Mouse (Mus musculus) kidney, postnatal 4 days (tissue): Measurements from ENCODE around the gene Gatc.
A peak's percentile ranks its signal among the peaks of the same experiment; 100 is the strongest.
"Not testable (repeated sequence)": the region's sequence is repeated elsewhere in the genome, so short reads cannot be mapped to it uniquely, and the experiment has no call there.

Source experiments
- DNase-seq, 2 experiments: peaks; one replicate each; pipeline ENCODE4 v3.0.0; 2021; ENCODE audit warnings: mixed read lengths in 2 of 2

Gene Gatc

GRCm38 (mm10) chr5:115340577-115341313 lies at the start of gene Gatc, which contains the start of gene Triap1:
Gene Gatc, minus strand, starts transcription at chr5:115341178.
Gene Triap1, plus strand, starts transcription at chr5:115341225.
- DNase-seq: peak; percentile 93 to 95

DNA sequence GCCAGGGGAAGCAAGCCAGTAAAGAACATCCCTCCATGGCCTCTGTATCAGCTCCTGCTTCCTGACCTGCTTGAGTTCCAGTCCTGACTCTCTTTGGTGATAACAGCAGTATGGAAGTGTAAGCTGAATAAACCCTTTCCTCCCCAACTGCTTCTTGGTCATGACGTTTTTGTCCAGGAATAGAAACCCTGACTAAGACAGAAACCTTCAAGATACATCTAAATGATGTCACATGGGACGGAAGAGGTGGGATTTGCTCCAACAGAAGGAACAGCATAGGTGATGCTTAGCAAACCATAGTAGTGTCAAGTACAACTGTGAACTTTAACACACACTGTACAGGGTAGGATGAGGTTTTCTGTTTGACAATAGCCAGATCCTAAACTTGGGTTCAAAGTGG lies 37.9 kb upstream of the Gatc start:
- DNase-seq: not testable (repeated sequence)

DNA sequence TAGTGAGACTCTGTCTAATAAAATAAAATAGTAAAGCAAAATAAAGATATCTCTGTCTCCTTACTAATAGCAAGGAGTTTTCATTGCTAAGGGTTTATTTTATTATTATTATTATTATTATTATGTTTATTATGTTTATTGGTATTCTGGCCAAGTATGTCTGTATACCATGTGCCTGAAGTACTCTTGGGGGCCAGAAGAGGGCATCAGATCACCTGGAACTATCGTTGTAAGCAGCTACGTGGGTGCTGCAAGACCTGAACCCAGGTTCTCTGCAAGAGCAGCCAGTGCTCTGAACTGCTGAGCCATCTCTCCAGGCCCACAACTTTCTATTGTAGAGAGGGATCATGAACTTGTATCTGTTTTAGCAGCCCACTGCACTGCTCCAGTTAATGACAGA lies 34.5 kb upstream of the Gatc start:
- no peak for DNase-seq

- DNase-seq: no peak
Observed at GRCm38 (mm10) chr5:115374204-115374820, 33.3 kb upstream of the Gatc start.

DNA sequence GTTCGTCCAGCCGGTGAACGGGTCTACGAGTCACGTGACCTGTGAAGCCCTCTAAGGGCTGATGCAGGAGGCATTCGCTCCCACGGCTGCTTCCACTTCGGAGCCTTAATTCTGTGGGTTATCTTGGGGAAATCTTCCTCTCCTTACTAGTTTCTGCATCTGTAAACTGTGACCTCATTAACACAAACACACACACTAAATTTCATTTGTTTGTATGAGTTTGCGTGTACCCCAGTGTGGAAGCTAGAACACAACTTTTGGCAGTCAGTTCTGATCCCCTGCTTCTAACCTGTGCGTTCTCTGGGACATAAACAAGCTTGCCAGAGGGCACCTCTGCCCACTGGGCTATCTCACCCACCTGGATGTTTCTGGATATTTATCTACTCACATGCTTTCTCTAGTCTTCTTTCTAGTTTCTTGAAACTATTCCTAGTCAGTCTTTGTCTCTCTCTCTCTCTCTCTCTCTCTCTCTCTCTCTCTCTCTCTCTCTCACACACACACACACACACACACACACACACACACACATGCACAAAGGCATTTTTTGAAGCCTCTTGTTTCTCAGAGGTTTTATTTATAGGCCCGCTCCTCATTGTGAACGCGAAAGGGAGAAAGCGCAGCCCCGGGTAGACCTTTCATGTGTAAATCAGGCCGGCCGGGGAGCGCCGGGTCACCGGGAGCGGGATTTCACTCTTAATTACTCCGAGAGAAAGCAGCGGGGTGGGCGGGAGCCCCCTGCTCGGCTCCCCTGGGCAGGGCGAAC lies 32.6 kb upstream of the Gatc start:
- peak; percentile 58 to 67 for DNase-seq

GRCm38 (mm10) chr5:115371736-115372135 lies 30.8 kb upstream of the Gatc start:
- peak; percentile 30 to 53 for DNase-seq

GRCm38 (mm10) chr5:115364782-115365181 lies 23.8 kb upstream of the Gatc start:
- no peak for DNase-seq

DNA sequence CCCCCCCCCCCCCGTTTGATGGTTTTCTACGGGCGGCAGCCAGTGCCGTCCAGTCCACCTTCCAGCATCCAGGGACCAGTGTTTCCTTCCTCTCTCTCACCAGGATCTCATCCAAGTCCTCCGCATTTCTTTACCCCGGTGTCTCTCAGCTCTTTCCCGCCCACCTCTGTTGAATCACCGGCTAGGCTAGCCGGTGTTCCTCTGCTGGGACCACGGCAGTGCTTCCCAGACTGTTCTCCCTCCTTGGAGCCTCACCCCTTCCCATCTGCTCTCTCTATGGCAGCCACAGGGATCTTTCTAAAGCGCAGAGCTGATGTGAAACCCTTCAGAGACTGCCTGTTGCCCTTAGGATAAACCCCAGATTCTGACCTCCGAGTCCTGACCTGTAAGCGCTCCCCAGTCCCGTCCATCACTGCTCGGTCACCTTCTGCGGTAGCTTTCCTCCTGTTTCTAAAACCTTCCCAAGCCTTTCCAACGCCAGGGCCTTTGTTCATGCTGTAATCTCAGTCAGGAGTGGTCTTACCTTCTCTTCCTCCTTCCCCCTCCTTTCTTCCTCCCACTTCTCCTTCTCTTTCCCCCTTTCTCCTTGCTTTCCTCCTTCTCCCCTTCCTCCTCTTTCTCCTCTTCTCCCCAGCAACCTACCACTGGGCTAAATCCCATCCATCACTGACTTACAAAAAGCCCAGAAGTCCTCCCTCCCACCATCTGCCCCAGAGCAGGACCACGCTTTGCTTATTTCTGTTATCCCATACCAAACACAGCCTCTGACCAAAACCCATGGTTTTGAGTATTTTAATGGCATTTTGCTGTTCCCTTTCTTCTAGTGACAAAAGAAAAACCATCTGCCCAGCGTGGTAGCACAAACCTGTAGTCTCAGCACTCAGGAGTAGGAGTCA lies 22.1 kb upstream of the Gatc start:
- no peak for DNase-seq

GRCm38 (mm10) chr5:115362216-115362615 lies 21.2 kb upstream of the Gatc start:
- DNase-seq: no peak

DNA sequence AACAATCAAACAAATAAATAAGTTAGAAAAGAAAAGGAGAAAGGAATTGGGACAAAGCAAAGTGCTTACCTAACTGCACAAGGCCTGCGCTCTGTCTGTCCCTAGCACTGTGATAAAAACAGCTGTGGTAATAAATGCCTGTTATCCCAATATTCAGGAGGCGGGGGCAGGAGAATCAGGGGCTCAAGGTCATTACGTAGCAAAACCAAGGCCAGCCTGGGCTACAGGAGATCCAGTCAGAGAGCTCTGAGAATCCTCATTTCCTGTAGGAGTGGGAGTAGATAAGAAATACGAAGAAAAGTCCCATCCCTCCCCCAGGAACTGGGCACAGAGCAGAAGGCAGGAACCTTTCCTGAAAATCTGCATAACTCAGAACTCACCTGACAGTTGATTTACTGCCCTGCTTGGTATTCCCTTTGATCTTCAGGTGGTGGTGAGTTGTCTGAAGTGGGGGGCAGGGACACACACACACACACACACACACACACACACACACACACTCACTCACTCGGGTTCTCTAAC lies 18.9 kb upstream of the Gatc start:
- DNase-seq: no peak

GRCm38 (mm10) chr5:115359438-115359837 lies 18.5 kb upstream of the Gatc start:
- DNase-seq: no peak

GRCm38 (mm10) chr5:115358872-115359271 lies 17.9 kb upstream of the Gatc start:
- peak; percentile 93 to 96 for DNase-seq

DNA sequence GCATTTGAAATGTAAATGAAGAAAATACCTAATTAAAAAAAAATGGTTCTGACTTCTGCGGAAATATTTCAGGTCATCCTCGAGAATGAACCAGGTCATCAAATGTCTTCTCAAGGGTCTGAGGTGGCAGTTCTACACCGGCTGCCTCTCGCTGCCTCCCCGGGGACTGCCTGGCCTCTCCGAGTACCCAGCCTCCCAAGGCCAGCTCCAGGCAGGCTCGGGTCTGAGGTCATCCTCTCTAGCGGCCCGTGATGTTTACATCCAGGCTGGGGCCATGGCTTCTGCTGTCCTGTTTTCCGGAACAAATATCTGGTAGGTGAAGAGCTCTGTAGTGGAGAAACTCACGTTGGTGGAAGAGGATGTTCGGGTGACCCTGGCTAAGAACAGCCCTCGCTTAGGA lies 14.1 kb upstream of the Gatc start:
- no peak for DNase-seq

DNA sequence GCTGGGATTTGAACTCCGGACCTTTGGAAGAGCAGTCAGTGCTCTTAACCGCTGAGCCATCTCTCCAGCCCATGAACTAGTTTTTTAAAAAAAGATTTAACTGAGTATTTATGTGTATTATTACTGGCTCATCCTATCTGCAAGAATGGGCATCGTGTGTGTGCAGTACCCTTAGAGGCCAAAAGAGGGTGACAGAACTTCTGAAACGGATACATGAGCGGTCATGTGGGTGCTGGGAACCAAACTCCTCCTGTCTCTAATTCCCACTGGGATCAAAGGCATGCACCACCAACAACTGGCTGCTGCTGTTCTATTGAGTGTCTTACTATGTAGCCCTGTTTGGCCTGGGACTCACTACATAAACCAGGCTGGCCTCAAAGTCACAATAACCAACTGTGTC lies 10.4 kb upstream of the Gatc start:
- DNase-seq: no peak

DNA sequence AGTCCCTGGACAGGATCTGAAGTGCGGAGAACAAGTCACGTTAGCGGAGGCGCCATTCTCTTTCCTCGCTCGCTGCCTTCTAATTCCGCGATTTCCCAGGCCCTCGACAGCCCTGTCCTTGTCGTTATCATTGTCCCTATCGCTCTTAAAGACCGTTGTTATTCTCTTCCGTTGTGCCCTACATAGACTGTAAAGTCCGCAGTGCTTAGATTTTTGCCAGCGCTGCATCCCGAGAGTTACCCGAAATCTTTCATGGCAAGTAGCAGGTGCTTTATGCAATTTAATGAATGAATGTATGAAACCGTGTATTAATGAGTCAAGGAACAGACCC lies 8.2 kb upstream of the Gatc start:
- no peak for DNase-seq

DNA sequence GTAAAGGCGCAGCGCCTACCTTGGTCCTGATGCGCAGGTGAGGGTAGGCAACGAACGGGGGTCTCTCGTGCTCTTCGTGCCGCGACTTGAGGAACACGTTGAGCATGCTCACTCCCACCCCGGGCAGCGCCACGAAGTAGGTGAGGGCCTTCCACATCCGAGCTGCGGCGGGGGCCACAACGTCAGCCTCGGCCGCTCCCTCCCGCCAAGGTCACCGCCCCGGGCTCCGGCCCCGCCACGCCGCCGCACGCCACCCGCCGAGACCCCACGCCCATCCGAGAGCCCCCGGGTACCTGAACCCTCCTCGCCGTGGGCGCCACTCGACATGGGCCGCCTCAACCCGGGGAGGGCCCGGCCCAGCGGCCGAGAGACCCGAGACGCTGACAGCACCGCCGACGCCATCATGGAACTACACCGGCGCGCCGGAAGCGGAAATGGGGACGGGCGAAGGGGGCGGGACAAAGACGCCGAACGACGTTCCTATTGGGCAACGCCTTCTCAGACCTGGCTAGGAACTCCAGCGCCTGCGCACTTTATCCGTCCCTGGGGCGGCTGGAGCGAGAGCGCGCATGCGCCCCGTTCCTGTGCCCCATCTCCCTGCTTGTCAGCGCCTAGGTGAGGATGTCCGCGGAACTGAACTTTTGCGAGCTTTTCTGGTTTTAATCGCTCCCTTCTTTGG lies 7.7 kb upstream of the Gatc start, which contains the start of gene Cox6a1:
Gene Cox6a1, minus strand, starts transcription at position 436 of the 679 bp plus-strand sequence.
- DNase-seq: peak; percentile 99

GRCm38 (mm10) chr5:115347564-115347963 lies 6.6 kb upstream of the Gatc start:
- peak; percentile 89 to 92 for DNase-seq

DNA sequence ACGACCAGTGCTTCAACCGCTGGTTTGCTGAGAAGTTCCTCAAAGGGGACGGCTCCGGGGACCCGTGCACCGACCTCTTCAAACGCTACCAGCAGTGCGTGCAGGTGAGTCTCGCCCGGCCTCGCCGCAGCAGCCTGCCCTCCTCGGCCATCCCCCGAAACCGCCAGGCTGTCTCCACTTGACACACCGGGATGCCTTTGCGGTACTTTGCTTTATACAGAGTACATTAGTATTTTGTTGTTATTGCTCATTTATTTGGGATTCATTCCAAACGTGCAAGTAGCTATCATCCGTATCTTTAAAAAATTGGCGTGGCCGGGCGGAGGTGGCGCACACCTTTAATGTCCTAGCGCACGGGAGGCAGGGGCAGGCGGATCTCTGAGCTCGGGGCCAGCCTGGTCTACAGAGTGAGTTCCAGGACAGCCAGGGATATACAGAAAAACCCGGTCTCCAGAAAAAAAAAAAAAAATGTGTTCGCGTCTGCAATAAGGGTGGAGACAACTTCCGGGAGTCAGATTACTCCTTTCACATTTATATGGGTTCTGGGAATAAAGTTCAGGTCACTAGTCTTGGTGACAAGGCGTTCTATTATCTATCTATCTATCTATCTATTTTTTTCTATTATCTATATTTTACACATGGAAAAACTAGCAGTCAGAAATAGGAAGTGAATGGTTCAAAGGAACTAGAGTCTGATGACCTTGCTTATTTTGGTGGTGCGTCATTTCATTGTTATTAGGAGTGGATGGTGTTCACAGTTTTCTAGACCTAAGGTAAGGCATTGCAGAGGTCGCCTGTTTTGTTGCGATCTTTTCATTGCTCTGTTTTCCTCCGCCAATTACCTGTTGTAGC lies 562 bp upstream of the Gatc start:
- no peak for DNase-seq

DNA sequence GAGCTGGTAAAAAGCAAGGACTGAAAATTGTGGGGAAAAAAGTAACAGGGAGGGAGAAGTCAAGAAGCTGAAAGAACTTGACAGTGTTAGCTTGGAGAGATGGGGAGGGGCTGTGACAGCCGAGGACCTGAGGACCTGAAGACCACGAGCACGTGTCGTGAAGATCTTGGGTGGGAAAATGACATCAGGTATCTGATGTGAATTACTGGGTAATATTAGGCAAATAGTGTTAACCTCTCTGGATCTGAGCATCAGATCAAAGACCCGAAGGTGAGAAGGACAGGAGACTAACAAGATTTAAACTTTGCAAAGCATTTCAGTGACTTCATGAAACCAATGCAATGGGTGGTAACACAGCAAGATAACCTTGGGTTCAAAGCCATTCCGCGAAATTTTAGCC lies 971 bp downstream of the Gatc start:
- DNase-seq: no peak

DNA sequence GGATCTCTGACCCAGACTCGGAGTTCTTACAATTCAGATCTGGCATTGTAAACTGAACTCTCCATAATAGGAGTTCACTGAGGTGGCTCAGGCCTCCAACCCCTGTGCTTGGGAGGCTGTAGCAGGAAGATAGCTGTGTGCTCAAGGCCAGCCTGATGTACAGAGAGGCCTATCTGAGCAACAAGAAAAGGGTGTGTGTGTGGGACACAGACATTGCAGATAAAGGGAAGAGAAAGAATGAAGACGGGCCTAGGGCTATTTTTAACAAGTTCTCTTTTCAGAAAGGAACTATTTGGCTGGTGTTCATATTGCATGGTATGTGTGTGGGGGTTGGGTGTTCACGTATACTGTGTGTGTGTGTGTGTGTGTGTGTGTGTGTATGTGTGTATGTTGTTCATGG lies 7.4 kb downstream of the Gatc start:
- no peak for DNase-seq

GRCm38 (mm10) chr5:115330955-115331354 lies 10.0 kb downstream of the Gatc start:
- DNase-seq: no peak
